Mouse (Mus musculus) right cerebral cortex, postnatal 14 days (tissue): ENCODE data around the gene Nudt17.
"Not testable (repeated sequence)": the region's sequence is repeated elsewhere in the genome, so short reads cannot be mapped to it uniquely, and the experiment has no call there.

ENCODE experiments used
- DNase-seq: peaks from one replicate; pipeline ENCODE4 v3.0.0; 2022

Nudt17 gene

DNA sequence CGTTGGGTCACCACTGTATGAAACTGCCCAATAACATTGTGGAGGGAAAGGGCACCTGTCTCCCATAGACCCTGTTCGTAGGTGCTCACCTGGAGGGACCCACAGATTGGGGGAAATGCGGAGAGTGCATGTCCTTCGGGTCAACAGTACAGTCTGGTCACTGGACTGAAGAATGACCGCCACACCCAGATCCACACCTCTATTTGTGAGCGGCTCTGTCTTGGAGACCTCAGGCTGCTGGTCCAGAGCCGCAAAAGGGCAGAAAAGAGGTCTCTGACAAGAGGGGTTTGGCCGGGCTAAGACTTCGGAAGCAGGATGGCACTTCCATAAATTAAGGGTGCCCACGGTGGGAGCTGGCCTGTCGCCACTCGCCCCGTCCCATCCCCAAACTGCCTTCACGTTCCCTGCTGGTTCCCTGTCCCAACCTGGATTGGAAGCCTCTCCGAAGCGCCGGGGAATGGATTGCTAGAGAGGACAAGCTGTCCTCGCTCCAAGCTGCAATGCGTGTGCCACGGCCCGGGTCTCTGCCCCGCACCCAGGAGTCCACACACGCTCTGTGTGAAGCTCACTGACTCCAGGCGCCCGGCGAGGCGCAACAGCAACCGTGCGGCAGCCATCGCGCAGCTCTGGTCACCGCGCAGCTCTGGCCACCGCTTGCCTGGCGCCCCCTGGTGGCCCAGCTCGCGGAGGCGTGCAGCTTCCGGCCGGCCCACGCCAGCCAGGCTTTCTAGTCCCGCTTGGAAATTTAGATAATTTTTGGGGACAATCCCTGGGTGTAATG is at the start of gene Nudt17:
Gene Nudt17, minus strand, starts transcription at position 660 of the 781 bp plus-strand sequence.
- DNase-seq = peak; percentile 87

DNA sequence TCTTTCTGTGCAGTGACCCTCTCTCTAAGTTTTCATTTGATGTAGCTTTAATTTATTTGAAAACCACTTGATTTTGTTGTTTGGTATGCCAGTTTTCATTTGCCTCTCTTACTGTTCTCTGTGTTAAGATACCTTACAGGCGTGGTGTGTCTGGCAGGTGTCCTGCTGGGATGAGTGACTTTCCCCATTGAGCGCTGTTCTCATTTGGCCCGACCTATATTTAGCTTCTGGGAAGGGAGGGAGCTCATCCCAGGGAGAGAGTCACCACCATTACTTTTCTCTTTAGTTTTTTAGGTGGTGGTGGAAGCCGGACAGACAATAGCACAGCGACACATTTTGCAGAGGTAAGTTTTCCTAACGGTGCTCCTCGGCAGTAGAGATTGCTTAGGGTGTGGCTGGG is 49.3 kb upstream of the Nudt17 start:
- no peak for DNase-seq

DNA sequence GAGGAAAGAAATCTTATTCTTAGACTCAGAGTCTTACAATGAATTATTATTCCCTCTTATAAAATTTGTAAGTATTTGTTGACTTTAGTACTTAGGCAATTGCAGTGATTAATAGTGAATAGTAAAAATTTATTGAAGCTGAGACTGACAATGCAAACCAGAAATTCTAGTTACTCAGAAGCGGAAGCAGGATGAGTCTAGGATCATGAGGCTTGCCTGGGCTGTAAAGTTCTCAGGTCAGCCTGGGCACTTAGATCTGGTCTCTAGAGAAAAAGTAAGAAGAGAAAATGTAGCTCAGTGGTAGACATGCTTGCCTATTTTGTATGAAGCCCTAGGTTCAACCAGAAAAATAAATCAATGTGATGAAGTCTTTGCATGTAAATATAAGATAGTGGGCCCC is 47.6 kb upstream of the Nudt17 start:
- DNase-seq = no peak

DNA sequence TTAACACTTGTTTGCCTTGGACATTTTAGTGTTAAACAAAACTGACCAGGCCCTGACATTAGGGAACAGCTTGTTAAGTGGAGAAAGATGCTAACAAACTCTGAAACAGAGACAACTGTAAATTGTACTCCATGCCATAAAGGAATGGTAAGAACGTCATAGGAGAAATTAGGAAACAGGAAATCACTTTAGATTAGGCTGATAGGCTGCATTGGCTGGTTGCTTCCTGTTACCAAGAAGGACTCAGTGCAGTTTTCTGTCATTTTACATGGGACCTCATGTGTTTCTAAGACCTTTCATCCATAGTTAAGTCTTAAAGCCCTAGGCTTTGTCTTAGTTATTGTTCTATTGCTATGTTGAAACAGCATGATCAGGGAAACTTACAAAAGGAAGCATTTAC is 38.5 kb upstream of the Nudt17 start:
- DNase-seq = no peak

DNA sequence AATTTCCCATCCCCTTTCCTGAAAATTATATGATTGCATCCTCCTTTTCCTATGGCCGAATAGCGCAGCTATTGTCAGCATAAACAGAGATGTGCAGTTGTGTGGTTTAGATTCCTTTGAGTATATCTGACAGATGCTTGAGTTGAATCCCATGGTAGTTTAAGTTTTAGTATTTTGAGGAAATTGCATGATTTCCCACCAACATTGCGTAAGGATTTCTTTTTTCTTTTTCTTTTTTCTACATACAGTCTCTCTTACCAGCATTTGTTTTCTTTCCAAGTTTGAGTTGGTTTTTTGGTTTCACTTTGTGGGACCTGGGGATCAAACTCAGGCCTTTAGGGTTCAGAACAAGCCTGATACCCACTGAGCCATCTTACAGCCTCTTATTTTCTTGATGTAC is 36.0 kb upstream of the Nudt17 start:
- no peak for DNase-seq

DNA sequence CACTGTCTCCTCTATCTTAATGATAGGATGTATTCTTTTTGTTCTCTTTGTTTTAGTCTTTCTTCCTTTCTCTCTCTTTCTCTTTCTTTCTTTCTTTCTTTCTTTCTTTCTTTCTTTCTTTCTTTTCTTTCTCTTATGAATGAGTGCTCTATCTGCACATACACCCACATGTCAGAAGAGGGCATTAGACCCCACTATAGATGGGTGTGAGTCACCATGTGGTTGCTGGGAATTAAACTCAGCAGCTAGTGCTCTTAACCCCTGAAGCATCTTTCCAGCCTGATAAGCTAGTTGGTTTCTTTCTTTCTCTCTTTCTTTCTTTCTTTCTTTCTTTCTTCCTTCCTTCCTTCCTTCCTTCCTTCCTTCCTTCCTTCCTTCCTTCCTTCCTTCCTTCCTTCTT is 31.9 kb upstream of the Nudt17 start:
- DNase-seq = not testable (repeated sequence)

DNA sequence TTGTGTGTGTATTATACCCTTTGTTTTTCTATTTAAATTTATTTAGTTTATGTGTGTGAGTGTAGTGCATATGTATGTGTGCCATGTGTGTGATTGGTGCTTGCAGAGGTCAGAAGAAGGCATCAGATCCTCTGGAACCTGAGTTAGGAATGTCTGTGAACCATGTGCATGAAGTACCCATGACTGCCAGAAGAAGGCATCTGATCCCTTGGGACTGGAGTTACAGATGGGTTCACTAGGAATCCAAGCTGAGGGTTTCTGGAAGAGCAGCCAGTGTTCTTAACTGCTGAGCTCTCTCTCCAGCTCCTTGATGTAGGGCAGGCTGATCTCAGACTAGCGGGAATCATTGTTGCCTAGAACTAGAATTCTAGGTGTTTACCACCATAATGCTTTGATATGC is 29.6 kb upstream of the Nudt17 start:
- DNase-seq = no peak

DNA sequence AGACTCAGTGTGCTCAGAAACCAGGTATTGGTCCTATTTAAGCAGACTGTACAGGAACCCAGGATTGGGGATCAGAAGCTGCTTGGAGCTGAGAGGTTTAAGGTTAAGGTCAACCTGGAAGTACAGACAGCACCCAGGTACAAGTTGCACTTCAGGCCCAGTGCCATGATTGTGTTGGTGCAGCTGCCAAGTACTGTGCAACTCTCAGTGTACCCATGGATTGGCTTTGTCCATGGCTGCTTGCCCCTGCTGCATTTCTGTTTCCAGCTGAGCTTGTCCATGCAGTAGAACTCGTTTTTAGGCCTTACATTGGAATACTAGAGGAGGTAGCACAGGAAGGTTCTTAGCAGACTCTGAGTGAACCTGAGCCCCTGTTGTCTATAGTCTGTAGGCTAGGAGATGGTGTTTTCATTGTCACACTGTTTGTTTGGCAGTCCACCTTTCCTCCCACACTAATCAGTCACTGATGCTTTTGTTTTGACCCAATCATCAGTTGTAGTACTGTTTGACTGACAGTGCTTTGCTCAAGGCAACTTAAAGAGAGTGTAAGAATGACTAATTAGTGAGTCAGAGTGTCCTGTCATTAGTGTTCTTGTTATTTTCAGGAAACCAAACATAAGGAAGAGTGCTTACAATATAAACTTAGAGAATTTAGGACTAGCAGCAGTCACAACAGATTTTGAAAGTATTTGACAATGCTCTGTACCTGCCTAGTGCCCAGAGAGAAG is 28.8 kb upstream of the Nudt17 start:
- DNase-seq = no peak

DNA sequence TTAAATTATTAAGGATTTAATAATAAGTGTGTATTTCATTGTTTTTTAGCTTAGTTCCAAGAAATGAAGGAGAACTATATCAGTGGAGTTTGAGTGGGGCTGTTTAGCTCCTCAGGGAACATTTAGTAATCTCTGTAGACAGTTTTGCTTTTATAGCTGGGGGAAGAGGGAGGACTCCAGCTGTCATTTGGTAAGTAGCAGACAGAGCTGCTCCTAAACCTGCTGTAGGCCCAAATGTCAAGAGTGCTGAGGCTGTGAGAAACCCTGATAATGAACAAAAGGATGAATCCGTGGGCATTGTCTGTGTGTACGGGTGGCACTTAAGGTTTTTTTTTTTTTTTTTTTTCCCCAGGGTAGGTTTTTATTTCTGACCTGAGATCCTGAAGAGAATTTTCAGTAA is 26.8 kb upstream of the Nudt17 start:
- no peak for DNase-seq

DNA sequence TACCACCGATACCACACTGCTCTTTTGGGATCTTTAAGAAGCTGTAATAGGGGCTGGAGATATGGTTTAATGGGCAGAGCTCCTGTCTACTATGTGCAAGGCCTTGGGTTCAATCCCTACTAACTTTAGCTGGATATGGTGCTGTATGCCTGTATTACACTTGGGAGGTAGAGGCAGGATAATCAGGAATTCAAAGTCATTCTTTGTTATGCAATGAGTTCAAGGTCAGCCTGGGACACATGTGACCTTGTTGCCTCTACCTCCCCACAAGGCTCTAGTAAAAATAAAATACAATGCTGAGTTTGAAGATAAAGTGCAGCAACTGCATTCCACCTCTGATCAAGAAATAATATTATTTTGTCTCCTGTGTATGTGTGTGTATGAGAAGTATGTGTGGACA is 25.6 kb upstream of the Nudt17 start:
- no peak for DNase-seq

DNA sequence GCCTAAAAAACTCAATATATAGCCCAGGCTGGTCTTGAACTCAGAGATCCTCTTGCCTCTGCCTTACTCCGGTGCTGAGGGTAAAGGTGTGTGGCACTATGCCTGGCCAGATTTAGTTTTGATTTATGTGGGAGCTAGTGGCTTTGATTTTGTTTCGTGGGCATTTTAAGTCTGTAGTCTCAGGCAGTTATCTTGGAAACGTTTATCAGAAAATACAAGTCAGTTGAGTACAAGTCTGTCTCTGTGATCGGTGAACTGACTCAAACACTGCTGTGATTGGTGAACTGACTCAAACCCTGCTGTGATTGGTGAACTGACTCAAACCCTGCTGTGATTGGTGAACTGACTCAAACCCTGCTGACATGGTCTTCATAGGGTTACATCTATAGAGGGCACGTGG is 22.4 kb upstream of the Nudt17 start:
- DNase-seq = no peak

DNA sequence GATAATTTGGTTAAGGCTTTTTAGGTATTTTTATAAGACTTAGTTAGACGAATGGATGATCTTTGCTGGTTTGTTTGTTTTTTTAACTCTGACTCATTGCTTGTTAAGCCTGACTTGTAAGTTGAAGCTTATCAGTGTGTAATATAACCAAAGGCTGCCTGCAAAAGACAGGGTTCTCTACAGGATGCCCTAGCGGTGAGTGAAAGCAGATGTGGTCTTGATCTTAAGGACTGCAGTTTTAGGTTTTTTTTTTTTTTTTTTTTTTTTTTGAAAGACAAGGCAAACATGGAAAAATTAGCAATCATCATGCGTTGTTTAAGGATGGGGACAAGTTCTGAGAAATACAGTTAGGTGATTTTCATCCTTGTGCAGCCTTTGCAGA is 21.0 kb upstream of the Nudt17 start:
- DNase-seq = no peak

DNA sequence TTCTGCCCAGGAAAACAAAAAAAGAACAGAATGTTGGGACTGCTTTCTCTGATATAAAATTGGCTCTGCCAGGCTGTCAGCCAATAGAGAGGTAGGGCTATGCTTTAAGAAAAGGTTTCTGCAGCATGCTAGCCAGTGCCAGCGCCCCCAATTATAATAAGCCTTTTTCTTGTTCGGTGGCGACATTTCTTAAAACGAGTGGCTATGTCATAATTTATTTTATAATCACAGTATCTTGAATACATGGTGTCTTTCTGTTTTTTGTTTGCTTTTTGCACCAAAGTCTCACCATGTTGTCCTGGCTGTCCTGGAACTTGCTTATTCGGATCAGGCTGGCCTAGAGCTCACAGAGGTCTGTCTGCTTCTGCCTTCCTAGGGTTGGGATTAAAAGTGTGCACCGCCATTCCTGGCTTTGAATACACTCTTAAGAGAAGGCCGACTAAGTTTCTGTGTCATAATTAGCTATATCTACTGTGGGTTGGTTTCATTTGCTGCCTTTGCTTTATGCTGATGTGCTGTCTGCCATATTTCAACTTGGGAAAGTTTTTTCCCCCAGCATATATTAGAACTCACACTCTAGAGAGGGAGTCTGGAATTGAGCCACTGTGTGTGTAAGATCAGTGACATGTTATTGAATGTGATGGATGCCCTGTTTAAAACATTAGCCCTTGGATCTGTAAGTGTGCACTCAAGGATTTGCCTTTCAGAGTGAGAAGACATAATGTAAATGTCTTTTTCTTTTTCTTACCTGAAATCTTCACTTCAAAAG is 20.5 kb upstream of the Nudt17 start:
- no peak for DNase-seq

DNA sequence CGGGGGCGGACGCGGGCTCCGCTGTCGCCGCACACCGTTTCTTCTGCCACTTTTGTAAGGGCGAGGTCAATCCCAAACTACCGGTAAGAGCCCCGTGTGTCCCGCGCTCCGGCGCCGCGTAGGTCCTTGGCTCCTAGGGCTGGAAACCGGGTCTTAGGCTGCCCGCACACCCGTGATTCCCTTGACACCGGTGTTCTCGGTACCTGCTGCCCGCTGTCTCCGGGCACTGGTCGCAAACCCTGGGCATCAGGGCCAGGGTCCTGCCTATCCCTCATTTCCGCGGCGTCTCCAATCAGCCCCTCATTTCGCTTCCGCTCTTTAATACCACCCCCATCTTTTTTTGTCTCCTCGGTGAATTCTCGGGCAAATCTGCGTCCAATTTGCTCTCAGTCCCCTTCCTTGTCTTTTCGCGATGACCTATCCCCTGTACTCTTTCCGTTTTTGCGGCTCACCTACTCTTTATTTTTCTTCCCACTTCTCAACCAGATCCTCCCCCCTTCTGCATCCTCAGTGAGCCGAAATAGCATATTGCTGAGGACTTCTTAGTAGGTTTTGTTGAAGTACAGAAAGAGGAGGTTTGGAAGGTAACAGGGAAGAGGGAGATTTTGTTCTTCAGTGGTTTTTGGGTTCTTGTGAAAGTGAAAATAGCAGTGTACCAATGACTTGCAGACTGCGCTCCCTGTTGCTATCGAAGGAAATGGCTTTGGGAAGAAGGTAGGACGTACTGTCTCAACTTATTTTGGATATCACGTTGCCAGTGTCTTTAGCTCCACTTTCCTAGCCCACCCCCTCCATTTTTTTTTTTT is 19.7 kb upstream of the Nudt17 start:
- no peak for DNase-seq

DNA sequence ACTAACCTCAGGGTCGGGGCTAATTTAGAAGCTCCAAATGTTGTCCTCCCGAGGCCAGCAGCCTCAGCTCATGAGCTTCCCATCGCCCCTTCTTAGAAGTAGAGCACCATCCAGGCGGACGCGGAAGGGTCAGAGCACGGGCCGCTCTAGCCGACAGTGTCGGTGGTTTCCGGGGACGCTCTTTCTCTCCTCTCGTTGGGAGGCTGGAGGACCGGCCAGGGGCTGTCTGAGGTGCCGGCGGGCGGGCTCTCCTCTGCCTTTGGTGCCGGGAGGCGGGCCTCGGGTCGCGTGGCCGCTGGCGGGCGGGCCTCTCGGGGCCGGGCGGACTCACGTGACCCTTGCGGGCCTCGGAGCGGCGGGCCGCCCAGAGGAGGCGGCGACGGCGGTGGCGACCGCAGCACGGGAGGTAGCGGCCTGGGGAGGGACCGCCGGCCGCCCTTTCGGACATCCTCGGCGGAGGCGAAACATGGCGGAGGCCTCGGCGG is 19.0 kb upstream of the Nudt17 start, which contains the start of the genes Polr3c and Rnf115:
Gene Polr3c, minus strand, starts transcription at position 286 of the 485 bp plus-strand sequence.
Gene Rnf115, plus strand, starts transcription at position 322 of the 485 bp plus-strand sequence.
- peak; percentile 93 for DNase-seq

DNA sequence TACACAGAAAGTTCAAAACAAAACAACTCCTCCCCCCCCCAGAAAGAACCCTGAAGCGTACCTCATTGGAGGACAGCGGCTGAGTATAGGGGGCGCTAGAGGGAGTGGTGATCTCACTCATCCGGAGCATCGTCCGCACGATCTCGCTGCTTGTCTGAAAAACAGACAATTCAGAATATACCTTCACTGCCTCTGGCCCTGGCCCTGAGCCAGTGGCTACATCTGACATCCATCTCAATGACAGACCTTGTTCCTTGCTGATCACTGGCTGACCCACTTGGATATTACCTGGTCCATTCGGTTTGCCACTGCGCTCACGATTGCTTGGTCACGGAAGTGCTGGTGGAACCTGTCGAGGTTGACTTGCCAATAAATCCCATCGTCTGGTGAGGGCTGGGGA is 10.8 kb upstream of the Nudt17 start:
- peak; percentile 71 for DNase-seq

DNA sequence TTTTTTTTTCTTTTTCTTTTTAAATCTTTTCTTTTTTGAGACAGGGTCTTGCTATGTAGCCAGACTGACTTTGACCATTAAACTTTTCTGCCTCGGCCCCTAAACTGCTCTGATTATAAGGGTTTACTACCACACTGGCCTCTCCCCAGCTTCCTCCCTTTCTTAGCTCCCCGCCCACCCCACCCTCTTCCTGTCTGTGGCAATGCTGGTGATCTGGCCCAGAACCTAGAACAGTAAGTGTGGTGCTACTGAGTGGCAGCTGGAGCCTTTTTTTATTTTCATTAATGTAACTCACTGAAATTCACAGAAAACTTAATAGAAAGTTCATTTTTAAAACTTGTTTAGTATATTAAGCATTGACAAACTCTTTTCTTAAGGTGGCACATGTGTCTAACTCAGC is 7.5 kb upstream of the Nudt17 start:
- DNase-seq = no peak

DNA sequence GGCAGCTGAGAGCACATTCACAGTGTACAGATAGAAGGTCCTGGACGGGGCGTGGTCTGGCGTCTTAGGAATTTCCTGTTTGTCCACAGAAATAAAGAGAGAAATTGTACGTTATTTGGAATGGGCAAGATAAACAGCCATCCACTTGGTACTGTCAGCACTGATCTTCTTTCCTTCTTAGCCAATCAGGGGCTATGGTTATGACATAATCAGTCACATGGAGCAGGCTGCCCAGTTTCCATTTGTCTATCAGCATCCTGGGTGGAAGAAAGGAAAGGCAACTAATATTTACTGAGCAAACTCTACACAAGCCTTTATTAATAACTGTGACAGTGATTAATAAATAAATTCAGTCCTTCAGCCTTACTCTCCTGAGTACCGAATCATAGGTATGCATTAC is 5.9 kb upstream of the Nudt17 start:
- DNase-seq = no peak

DNA sequence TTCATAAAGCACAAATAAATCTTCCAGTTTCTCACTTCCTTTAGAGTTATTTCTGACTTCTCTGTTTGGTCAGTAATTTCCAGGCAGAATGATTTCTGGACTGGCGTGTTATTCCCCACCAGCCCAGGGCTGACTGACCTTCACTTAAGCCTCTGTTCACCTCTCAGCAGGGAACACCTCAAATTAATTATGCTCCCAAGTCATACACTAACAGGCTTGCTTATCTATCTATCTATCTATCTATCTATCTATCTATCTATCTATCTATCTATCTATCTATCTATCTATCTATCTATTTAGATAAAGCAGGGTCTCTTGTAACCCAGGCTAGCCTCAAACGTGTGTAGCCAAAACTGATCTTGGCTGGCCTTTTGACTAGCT is 312 bp upstream of the Nudt17 start:
- DNase-seq = no peak

DNA sequence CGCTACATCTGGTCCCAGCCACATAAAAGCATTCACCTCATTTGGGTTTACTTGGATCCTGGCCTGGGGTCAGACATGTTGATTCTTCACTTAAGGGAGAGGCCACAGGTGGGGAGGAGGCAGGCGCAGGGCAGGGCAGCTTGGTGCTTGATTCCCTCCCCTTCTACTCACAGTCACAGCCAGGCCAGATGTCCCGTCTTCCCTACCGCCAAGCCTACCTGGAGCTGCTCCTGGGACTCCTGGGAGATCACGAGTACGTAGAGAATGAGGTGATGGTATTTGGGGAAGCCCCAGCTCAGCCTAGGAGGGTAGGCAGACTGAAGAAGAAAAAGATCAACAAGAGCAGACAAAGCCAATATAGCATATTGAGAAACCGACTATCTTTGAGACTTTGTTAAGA is 1.4 kb downstream of the Nudt17 start:
- DNase-seq = no peak

DNA sequence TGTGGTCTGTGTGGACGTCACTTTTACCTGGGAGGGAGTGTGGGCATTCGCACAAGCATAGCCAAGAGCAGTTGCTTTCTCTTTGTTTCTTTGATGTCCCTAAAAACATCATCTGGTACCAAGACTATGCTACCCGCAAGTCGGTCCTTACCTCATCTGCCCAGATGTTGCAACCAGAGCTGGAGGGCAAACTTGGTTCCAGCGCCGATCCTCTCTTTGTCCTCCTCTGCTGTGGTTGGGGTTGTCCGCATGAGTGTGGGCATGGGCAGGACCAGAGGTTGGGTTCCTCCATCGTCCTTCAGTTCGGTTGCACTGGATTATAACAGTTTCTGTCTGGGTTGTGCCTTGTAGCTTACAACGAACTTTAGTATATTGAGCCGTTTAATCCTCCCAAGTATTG is 2.1 kb downstream of the Nudt17 start:
- DNase-seq = no peak

DNA sequence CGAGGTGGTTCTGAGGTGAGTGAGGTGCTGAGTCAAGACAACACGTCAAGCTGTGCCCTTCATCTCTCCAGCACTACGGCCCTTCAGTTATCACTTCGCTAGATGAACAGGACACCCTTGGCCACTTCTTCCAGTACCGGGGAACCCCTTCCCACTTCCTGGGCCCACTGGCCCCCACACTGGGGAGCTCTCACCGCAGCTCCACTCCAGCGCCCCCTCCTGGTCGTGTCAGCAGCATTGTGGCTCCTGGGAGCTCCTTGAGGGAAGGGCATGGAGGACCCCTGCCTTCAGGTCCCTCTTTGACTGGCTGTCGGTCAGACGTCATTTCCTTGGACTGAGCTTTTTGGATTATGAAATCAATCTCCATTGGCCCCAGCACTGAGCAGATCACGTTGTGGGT is 3.6 kb downstream of the Nudt17 start:
- no peak for DNase-seq

DNA sequence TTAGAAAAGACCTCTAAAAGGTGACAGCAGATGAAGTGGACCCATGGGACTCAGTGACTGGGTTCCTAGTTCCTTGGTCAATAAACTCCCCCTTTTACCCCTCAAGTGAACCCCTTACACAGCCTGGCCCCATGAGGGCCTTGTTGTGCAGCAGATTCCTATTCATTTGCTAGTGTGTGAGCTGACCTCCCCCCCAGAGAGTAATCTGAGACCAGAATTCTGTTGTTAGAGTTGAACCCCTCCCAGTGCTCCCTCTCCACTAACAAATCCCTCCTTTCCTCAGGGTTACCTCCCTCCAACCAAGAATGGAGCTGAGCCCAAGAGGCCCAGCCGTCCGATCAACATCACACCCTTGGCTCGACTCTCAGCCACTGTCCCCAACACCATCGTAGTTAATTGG is 7.4 kb downstream of the Nudt17 start:
- DNase-seq = no peak
